Mouse (Mus musculus) hindlimb bud, embryonic 11.5 days (tissue): ENCODE measurements around the gene Fkbpl.
A peak's percentile ranks its signal among the peaks of the same experiment; 100 is the strongest.

ENCODE experiments used
- DNase-seq: peaks from one replicate; pipeline ENCODE4 v3.0.0-alpha.2; 2012; ENCODE audit warnings: low read depth, low spot score; ENCODE audit errors: extremely low spot score

The Fkbpl gene

GRCm38 (mm10) chr17:34644608-34645007, at the start of gene Fkbpl:
Gene Fkbpl, plus strand, starts transcription at chr17:34644764.
- peak; percentile 96 for DNase-seq

DNA sequence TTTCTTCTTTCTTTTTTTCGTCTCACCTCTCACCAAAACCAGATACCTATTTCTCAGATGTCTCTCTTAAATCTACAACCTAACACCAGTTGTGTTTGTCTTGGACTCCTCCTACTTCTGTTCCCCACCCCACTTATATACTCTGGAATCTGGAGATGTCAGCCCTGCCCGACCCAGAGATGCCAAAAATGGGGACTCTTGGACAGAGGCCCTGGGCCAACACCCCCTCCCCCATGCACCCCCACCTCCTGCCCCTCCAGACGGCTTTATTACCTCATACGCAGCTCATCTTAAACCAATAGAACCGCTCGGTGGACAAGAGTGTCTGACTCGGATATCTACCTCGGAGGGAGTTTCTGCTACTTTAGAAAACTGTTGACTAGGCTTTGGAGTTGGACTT, 48.5 kb upstream of the Fkbpl start:
- no peak for DNase-seq

DNA sequence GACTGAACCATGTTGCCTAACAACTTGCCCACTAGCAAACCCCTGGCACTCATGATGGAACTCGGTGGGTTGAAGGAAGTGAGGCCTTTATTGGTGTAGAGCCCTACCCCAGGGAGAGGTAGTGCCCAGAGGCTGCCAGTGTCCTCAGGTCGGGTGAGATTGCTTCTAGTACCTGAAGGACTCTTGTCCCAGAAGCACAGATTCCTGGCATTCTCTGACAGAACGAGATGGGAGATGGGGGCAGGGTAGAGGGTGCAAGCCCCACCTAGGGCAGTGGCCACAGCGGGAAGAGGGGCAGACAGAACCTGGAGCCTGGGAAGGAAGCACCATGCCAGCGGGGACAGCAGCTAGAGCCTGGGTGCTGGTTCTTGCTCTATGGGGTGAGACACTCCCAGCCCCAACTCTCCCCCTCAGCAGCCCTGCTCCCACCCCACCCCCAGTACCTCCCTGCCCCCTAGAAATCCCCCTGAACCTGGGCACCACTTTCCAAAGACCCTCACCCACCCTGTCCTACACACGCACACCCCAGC, 46.9 kb upstream of the Fkbpl start, which contains the start of gene Ager:
Ager (plus strand) TSS at position 297 of the 530 bp plus-strand sequence.
- DNase-seq = no peak

DNA sequence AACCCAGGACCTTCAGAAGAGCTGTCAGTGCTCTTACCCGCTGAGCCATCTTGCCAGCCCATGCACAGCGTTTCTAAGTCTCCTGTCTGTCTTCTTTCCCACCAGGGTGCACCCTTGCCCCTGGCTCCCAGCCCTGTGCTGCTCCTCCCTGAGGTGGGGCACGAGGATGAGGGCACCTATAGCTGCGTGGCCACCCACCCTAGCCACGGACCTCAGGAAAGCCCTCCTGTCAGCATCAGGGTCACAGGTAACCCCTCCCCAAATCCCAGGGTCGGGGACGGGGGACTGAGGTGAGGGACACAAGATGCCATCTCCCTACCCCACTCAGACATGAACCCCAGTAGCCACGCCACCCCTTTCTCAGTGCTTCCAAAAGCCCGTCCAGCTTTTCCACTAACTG, 44.7 kb upstream of the Fkbpl start:
- no peak for DNase-seq

DNA sequence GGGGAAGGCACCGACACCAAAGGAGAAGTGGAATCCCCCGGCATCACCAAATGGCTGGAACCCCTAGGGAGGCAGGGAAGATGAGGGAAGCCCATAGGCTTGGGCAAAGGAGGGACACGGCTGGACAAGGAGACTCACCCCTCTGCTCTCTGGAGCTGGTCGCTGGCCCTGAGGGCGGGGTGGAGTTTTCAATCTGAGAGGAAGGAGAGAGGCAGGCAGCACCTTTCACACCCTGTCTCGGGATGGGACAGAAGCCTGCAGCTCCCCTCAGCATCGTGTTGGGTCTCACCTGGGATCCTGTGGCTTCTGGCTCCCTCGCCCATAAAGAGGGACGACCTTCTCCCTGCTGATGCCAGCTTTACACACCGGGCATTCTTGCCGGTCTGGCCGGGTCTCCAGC, 42.8 kb upstream of the Fkbpl start:
- no peak for DNase-seq

GRCm38 (mm10) chr17:34603375-34604060, 41.0 kb upstream of the Fkbpl start, which contains the start of gene Rnf5:
Gene Rnf5, minus strand, starts transcription at chr17:34603690.
- DNase-seq = peak; percentile 100

GRCm38 (mm10) chr17:34604061-34604508, 40.5 kb upstream of the Fkbpl start, which contains the start of gene Agpat1:
Gene Agpat1, plus strand, starts transcription at chr17:34604262.
- DNase-seq = peak; percentile 97

DNA sequence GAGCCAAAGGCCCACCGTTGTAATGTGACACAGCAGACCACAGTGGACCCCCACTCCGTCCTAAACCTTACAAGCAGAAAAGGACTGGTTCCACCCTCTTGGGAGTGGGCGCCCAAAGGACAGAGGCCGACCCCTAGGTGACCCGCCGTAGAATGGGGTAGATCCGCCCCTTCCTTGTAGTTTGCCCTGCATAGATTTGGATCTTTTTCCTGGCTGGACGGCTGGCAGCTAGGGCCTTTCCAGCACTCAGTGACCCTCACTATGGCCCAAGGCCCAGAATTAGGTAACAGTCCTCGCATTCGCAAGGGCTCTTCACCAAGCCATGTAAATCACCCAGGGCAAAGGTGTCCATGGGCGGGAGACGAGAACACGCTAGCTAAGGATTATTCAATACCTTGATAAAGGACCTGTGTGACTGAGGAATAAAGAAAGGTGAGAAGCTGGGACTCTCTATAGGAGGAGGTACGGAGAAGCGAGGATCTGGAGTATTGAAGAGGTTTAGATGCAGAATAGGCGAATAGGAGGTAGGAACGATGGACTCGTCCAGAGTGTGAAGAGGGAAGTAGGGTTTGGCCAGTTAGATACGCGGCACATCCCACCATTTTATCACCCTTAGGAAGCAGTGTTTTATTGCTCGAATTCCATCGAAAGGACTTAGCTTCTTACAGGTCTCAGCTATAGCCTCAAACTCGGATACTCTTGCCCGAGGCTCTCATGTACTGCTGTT, 39.9 kb upstream of the Fkbpl start:
- no peak for DNase-seq

GRCm38 (mm10) chr17:34605609-34606008, 39.0 kb upstream of the Fkbpl start:
- DNase-seq = no peak

- DNase-seq = no peak
Measured at GRCm38 (mm10) chr17:34606186-34607039, 38.2 kb upstream of the Fkbpl start.

GRCm38 (mm10) chr17:34607997-34608396, 36.6 kb upstream of the Fkbpl start:
- no peak for DNase-seq

DNA sequence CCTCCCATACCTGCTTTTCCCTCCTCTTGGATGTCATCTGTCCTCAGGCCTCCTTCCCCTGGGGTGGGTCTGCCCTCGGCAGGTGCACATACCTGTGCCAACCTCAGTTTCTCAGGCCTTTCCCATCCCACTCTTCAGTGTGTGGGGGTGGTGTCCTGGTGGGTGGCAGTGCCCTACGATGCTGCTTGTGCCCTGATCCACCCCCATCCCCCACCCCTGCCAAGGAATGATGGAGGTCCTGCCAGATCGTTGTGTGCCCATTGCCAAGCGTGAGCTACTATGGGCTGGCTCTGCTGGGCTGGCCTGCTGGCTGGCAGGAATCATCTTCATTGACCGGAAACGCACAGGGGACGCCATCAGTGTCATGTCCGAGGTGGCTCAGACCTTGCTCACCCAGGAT, 33.5 kb upstream of the Fkbpl start:
- DNase-seq = no peak

GRCm38 (mm10) chr17:34613054-34613645, 31.4 kb upstream of the Fkbpl start:
- DNase-seq = no peak

GRCm38 (mm10) chr17:34613830-34614229, 30.7 kb upstream of the Fkbpl start:
- DNase-seq = no peak

- no peak for DNase-seq
Measured at GRCm38 (mm10) chr17:34615871-34616270, 28.7 kb upstream of the Fkbpl start, which contains the start of gene Egfl8. Gene Egfl8, minus strand, starts transcription at chr17:34615971.

- no peak for DNase-seq
Measured at GRCm38 (mm10) chr17:34618999-34619398, 25.6 kb upstream of the Fkbpl start.

DNA sequence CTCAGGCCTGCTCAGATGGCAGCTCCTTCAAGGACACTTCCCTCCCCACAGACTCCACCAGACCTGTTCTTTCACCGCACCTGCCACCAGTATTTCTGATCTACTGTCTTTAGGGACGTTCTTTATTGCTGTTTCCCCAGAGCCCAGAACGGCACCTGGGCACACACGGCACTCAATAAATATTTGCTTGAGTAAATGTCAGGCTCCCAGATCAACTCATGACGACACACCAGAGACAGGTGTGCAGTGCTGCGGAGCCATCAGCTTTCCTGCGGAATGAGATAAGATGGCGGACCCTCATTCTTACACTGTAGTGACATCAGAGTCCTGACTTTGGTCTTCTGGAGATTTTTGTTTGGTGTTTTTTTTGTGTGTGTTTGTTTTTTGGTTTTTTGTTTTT, 23.6 kb upstream of the Fkbpl start:
- DNase-seq = no peak

DNA sequence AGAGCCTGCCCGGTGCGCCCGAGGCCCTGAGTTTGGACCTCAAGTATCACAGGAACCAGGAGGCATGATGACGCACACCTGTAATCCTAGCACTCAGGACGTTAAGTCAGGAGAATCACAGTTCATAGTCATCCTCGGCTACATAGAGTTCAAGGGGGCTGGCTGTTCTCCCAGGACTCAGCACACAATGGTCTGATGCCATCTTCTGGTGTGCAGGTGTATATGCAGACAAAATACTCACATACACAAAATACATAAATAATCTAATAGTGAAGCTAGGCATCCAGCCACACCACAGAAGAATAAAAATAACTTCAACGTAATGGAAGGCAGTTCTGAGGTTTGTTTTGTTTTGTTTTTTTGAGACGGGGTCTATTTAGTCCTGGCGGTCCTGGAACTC, 21.4 kb upstream of the Fkbpl start:
- no peak for DNase-seq

GRCm38 (mm10) chr17:34624981-34625380, 19.6 kb upstream of the Fkbpl start:
- DNase-seq = no peak

DNA sequence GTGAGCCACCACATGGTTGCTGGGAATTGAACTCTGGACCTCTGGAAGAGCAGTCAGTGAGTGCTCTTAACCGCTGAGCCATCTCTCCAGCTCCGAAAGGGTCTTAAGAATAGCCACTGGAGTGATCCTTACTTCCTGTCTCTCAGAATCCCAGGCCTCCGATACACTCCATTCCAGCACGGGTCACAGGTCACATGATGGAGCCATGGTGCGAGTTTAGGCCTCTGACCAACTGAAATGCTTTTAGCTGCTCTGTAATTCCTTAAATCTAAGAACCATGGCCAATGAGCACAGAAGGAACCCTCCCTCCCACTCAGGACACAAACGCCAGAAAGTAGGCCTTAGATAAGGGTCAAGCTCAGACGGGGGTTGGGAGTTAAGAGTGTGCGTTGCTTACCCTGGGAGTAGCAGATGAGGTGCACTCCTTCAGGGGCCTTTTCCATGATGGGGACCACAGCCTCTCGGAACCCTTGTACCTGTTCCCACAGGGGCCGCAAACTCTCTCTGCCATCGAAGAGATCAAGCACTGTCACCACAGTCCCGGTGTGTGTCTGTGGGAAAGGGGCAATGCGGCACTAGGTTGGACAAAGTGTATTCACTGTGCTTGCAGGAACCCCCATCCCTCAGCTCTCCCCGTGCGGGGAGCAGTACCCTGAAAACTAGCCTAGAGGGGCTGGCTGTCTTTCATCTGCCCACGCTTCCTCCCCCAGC, 18.3 kb upstream of the Fkbpl start:
- no peak for DNase-seq
